Mouse (Mus musculus): ENCODE data around the gene Plk5.

Plk5 gene

GRCm38 (mm10) chr10:80386735-80387471, 30.6 kb downstream of the Plk5 start:
- no peak for DNase-seq (ENCODE audit: low read depth, low spot score)

GRCm38 (mm10) chr10:80387522-80387959, 31.3 kb downstream of the Plk5 start, which contains the start of gene Mex3d:
Gene Mex3d, minus strand, starts transcription at chr10:80387659.
- peak; percentile 84 for DNase-seq (ENCODE audit: low read depth, low spot score)

GRCm38 (mm10) chr10:80388731-80389130, 32.5 kb downstream of the Plk5 start:
- DNase-seq (ENCODE audit: low read depth, low spot score) = no peak

- DNase-seq (ENCODE audit: low read depth, low spot score) = no peak
Measured at GRCm38 (mm10) chr10:80389185-80389708, 33.0 kb downstream of the Plk5 start.

- DNase-seq (ENCODE audit: low read depth, low spot score) = no peak
Measured at GRCm38 (mm10) chr10:80390697-80391096, 34.4 kb downstream of the Plk5 start.

GRCm38 (mm10) chr10:80392687-80393086, 36.4 kb downstream of the Plk5 start:
- no peak for DNase-seq (ENCODE audit: low read depth, low spot score)

- no peak for DNase-seq (ENCODE audit: low read depth, low spot score)
Measured at GRCm38 (mm10) chr10:80395025-80395627, 38.9 kb downstream of the Plk5 start.

GRCm38 (mm10) chr10:80396822-80397523, 40.7 kb downstream of the Plk5 start:
- DNase-seq (ENCODE audit: low read depth, low spot score) = no peak

GRCm38 (mm10) chr10:80397524-80398173, 41.4 kb downstream of the Plk5 start:
- no peak for DNase-seq (ENCODE audit: low read depth, low spot score)

GRCm38 (mm10) chr10:80398174-80398535, 41.9 kb downstream of the Plk5 start:
- no peak for DNase-seq (ENCODE audit: low read depth, low spot score)

GRCm38 (mm10) chr10:80398719-80399190, 42.5 kb downstream of the Plk5 start:
- DNase-seq (ENCODE audit: low read depth, low spot score) = peak; percentile 100

- peak; percentile 100 for DNase-seq (ENCODE audit: low read depth, low spot score)
Measured at GRCm38 (mm10) chr10:80399191-80399972, 43.1 kb downstream of the Plk5 start, which contains the start of gene Mbd3. Gene Mbd3, minus strand, starts transcription at chr10:80399550.

- no peak for DNase-seq (ENCODE audit: low read depth, low spot score)
Measured at GRCm38 (mm10) chr10:80399973-80400703, 43.9 kb downstream of the Plk5 start.

- no peak for DNase-seq (ENCODE audit: low read depth, low spot score)
Measured at GRCm38 (mm10) chr10:80400704-80401161, 44.5 kb downstream of the Plk5 start.

GRCm38 (mm10) chr10:80403044-80403692, 46.9 kb downstream of the Plk5 start:
- no peak for DNase-seq (ENCODE audit: low read depth, low spot score)

GRCm38 (mm10) chr10:80405481-80406173, 49.4 kb downstream of the Plk5 start:
- no peak for DNase-seq (ENCODE audit: low read depth, low spot score)

- DNase-seq (ENCODE audit: low read depth, low spot score) = peak; percentile 93
Measured at GRCm38 (mm10) chr10:80406684-80407501, 50.6 kb downstream of the Plk5 start, which contains the start of gene Uqcr11. Gene Uqcr11, minus strand, starts transcription at chr10:80406830.

- no peak for DNase-seq (ENCODE audit: low read depth, low spot score)
Measured at GRCm38 (mm10) chr10:80407924-80408323, 51.7 kb downstream of the Plk5 start.

Data from forelimb bud, embryonic 11.5 days (tissue).